ENCODE assay signal across 22 mouse cellular contexts in genomic region chr19:14547133-14547842, GRCm38 (mm10).
"Had no signal": no experiment of that assay in that cellular context is flagged by ENCODE, and none has a peak within 500 bp of the region (broad histone marks: within the 10 kb centered on the region; RNA-seq: fewer than 3 reads in every experiment).

No protein-coding gene starts in this region.

- H3K9me3 ChIP-seq: heart, embryonic 13.5 days; heart, embryonic 15.5 days; hindbrain, embryonic 13.5 days; hindbrain, embryonic 15.5 days; limb, embryonic 13.5 days; limb, embryonic 15.5 days; liver, embryonic 12.5 days had no signal

- ATAC-seq: forebrain, postnatal 0 days; hindbrain, postnatal 0 days; liver, embryonic 12.5 days had no signal

- H3K36me3 ChIP-seq: heart, embryonic 13.5 days; heart, embryonic 15.5 days; hindbrain, embryonic 13.5 days; hindbrain, embryonic 15.5 days; limb, embryonic 15.5 days; liver, embryonic 12.5 days had no signal

- H3K4me2 ChIP-seq: heart, embryonic 11.5 days; heart, embryonic 13.5 days; heart, embryonic 15.5 days; hindbrain, embryonic 13.5 days; hindbrain, embryonic 15.5 days; limb, embryonic 13.5 days; limb, embryonic 15.5 days; liver, embryonic 12.5 days had no signal

- H3K27ac ChIP-seq: heart, adult 2 months; heart, embryonic 13.5 days; hindbrain, embryonic 13.5 days; hindbrain, embryonic 15.5 days; hindbrain, postnatal 0 days; layer of hippocampus, adult 2 months; left cerebral cortex, adult 2 months; limb, embryonic 13.5 days; limb, embryonic 15.5 days; liver, embryonic 12.5 days had no signal

- H3K4me1 ChIP-seq: limb, embryonic 13.5 days; limb, embryonic 15.5 days had no signal

- H3K27me3 ChIP-seq: heart, embryonic 13.5 days; heart, embryonic 15.5 days; hindbrain, embryonic 13.5 days; hindbrain, embryonic 15.5 days; limb, embryonic 13.5 days; limb, embryonic 15.5 days; liver, embryonic 12.5 days had no signal

- DNase-seq: forebrain, postnatal 0 days; gastrocnemius, postnatal 14 days; gastrocnemius, postnatal 36 days; heart, adult 11 months; heart, adult 2 months; heart, postnatal 14 days; heart, postnatal 36 days; kidney, adult 18-20 months; kidney, adult 8-10 months; kidney, postnatal 10 days; kidney, postnatal 25 days had no signal

- H3K9ac ChIP-seq: forebrain, postnatal 0 days; heart, embryonic 13.5 days; heart, embryonic 15.5 days; hindbrain, embryonic 13.5 days; hindbrain, embryonic 15.5 days; limb, embryonic 13.5 days; limb, embryonic 15.5 days; liver, embryonic 12.5 days had no signal

- H3K4me3 ChIP-seq: heart, adult 2 months; heart, embryonic 13.5 days; heart, embryonic 15.5 days; hindbrain, embryonic 13.5 days; hindbrain, embryonic 15.5 days; layer of hippocampus, adult 2 months; left cerebral cortex, adult 2 months; limb, embryonic 13.5 days; limb, embryonic 15.5 days; liver, embryonic 12.5 days had no signal
